Mouse (Mus musculus) stomach, postnatal 0 days (tissue): ENCODE results near the gene Pde4dip. TPM values are rescaled to one million over a fixed set of nuclear protein-coding genes. Genes with fewer than 3 reads are reported as not detected.

Experiments used
- ATAC-seq: fragments of 200-750 bp; cut with Nextera tagmentation; 2 replicates; pipeline ENCODE4 v1.8.0; 2017; ENCODE audit not compliant: low FRiP score, low TSS enrichment
- DNase-seq: peaks from one replicate; pipeline ENCODE4 v3.0.0-alpha.2; 2016; ENCODE audit warnings: low spot score
- H3K27ac ChIP-seq: fragments of 300-500 bp; sonication (generic); replicated peaks from 2 replicates; pipeline ENCODE4 v1.5.1; 2014; ENCODE audit warnings: mild to moderate bottlenecking, control low read depth
- H3K27me3 ChIP-seq: fragments of 300-500 bp; sonication (generic); 2 replicates; pipeline ENCODE4 v1.6.1; 2014; ENCODE audit warnings: low read length; ENCODE audit not compliant: control insufficient read depth, insufficient read depth
- H3K36me3 ChIP-seq: fragments of 300-500 bp; sonication (generic); 2 replicates; pipeline ENCODE4 v1.6.1; 2014; ENCODE audit warnings: low read length, mixed read lengths; ENCODE audit not compliant: control insufficient read depth, insufficient read depth
- H3K4me1 ChIP-seq: fragments of 300-500 bp; sonication (generic); replicated peaks from 2 replicates; pipeline ENCODE4 v1.6.1; 2014; ENCODE audit warnings: antibody characterized with exemption; ENCODE audit not compliant: control insufficient read depth, insufficient read depth
- H3K4me2 ChIP-seq: fragments of 300-500 bp; sonication (generic); replicated peaks from 2 replicates; pipeline ENCODE4 v1.6.1; 2014; ENCODE audit warnings: low read depth, mild to moderate bottlenecking, control low read depth, moderate library complexity
- H3K4me3 ChIP-seq: fragments of 300-500 bp; sonication (generic); 2 replicates; pipeline ENCODE4 v1.5.1; 2014; ENCODE audit warnings: low read depth, low read length, control low read depth
- H3K9ac ChIP-seq: fragments of 300-500 bp; sonication (generic); 2 replicates; pipeline ENCODE4 v1.6.1; 2014; ENCODE audit warnings: mild to moderate bottlenecking, low read length, control low read depth, mixed read lengths
- H3K9me3 ChIP-seq: fragments of 300-500 bp; sonication (generic); 2 replicates; pipeline ENCODE4 v1.6.1; 2016; ENCODE audit warnings: low read length; ENCODE audit not compliant: control insufficient read depth
- CTCF ChIP-seq: IDR thresholded peaks from 2 replicates; pipeline ENCODE4 v1.5.1; 2016; ENCODE audit warnings: antibody characterized with exemption, low read depth, mild to moderate bottlenecking, moderate library complexity
- EP300 ChIP-seq: optimal IDR thresholded peaks from 2 replicates; pipeline ENCODE3; 2016; ENCODE audit warnings: antibody characterized with exemption
- WGBS: fragments of 180-500 bp; shearing (Covaris S2); extraction: QIAGEN DNeasy Blood & Tissue Kit; methylation state at CpG from one replicate; pipeline ENCODE4 v1.1.7; 2014; 5-methylcytosine and 5-hydroxymethylcytosine counted together
- polyA plus RNA-seq: library from polyadenylated mRNA; unstranded; fragments of >200 nt; fragmentation: Nextera tagmentation; extraction: Ambion mirVana; gene quantifications from 2 replicates; pipeline ENCODE4 v1.2.1, GENCODE M21; 2015

The Pde4dip gene
- polyA plus RNA-seq, 1 experiment from 2014 or later = 9.9 TPM

GRCm38 (mm10) chr3:97705508-97705907 lies 183.0 kb downstream of the Pde4dip start:
- ATAC-seq = no peak
- H3K9me3 ChIP-seq = no peaks in the 10 kb centered on the region
- H3K4me3 ChIP-seq = no peak overlapping the region
- 77% methylated on average over 3 of the region's 3 CpGs for WGBS
- DNase-seq = no peak
- TF ChIP-seq CTCF (no peak), EP300 (no peak)
- H3K27me3 ChIP-seq = no peaks in the 10 kb centered on the region
- H3K4me2 ChIP-seq = no peak overlapping the region
- no peak overlapping the region for H3K27ac ChIP-seq
- no peaks in the 10 kb centered on the region for H3K36me3 ChIP-seq
- H3K9ac ChIP-seq = no peak overlapping the region
- no peaks in the 10 kb centered on the region for H3K4me1 ChIP-seq

GRCm38 (mm10) chr3:97702448-97703080 lies 185.9 kb downstream of the Pde4dip start:
- no peaks in the 10 kb centered on the region for H3K36me3 ChIP-seq
- no peaks in the 10 kb centered on the region for H3K9me3 ChIP-seq
- no peak overlapping the region for H3K27ac ChIP-seq
- 89% methylated on average over 11 of the region's 11 CpGs for WGBS
- DNase-seq (no peak), ATAC-seq (no peak)
- H3K27me3 ChIP-seq = no peaks in the 10 kb centered on the region
- no peak overlapping the region for H3K4me3 ChIP-seq
- H3K4me2 ChIP-seq = no peak overlapping the region
- no peak for TF ChIP-seq CTCF
- TF ChIP-seq EP300 = no peak
- H3K4me1 ChIP-seq = no peaks in the 10 kb centered on the region
- H3K9ac ChIP-seq = no peak overlapping the region

GRCm38 (mm10) chr3:97701198-97701597 lies 187.3 kb downstream of the Pde4dip start:
- DNase-seq (no peak), ATAC-seq (no peak)
- no peaks in the 10 kb centered on the region for H3K36me3 ChIP-seq
- no peak overlapping the region for H3K4me3 ChIP-seq
- H3K4me2 ChIP-seq = no peak overlapping the region
- no peak overlapping the region for H3K27ac ChIP-seq
- no peak overlapping the region for H3K9ac ChIP-seq
- no peaks in the 10 kb centered on the region for H3K27me3 ChIP-seq
- no peaks in the 10 kb centered on the region for H3K4me1 ChIP-seq
- 50% methylated on average over 3 of the region's 3 CpGs for WGBS
- H3K9me3 ChIP-seq = no peaks in the 10 kb centered on the region
- no peak for TF ChIP-seq CTCF
- TF ChIP-seq EP300 = no peak

- Histone ChIP-seq H3K27ac (no peak overlapping the region), H3K27me3 (no peaks in the 10 kb centered on the region), H3K4me3 (no peak overlapping the region), H3K9ac (no peak overlapping the region), H3K9me3 (no peaks in the 10 kb centered on the region), H3K36me3 (no peaks in the 10 kb centered on the region), H3K4me1 (no peaks in the 10 kb centered on the region), H3K4me2 (no peak overlapping the region)
- ATAC-seq (peak; percentile 17; the same call in 1 of the 2 replicates), DNase-seq (no peak)
- no peak for TF ChIP-seq CTCF
- no peak for TF ChIP-seq EP300
- 65% methylated on average over 3 of the region's 3 CpGs for WGBS
Observed at GRCm38 (mm10) chr3:97699061-97699460, 189.4 kb downstream of the Pde4dip start.

GRCm38 (mm10) chr3:97697291-97697690 lies 191.2 kb downstream of the Pde4dip start:
- Histone ChIP-seq H3K9me3 (no peaks in the 10 kb centered on the region), H3K4me1 (no peaks in the 10 kb centered on the region), H3K9ac (no peak overlapping the region), H3K4me3 (no peak overlapping the region), H3K27ac (no peak overlapping the region), H3K4me2 (no peak overlapping the region), H3K36me3 (no peaks in the 10 kb centered on the region), H3K27me3 (no peaks in the 10 kb centered on the region)
- DNase-seq (no peak), ATAC-seq (no peak)
- 61% methylated on average over 9 of the region's 9 CpGs for WGBS
- TF ChIP-seq CTCF (no peak), EP300 (no peak)

GRCm38 (mm10) chr3:97696866-97697265 lies 191.6 kb downstream of the Pde4dip start:
- Histone ChIP-seq H3K9ac (no peak overlapping the region), H3K4me2 (no peak overlapping the region), H3K27ac (no peak overlapping the region), H3K9me3 (no peaks in the 10 kb centered on the region), H3K4me1 (no peaks in the 10 kb centered on the region), H3K27me3 (no peaks in the 10 kb centered on the region), H3K4me3 (no peak overlapping the region), H3K36me3 (no peaks in the 10 kb centered on the region)
- no peak for DNase-seq
- TF ChIP-seq CTCF (no peak), EP300 (no peak)
- WGBS = 86% methylated on average over 9 of the region's 9 CpGs
- ATAC-seq = no peak
